In genomic region chr1:180904039-180904814, GRCm38 (mm10) we compare ENCODE assay signal across 8 mouse cellular contexts. TPM values are rescaled to one million over a fixed set of nuclear protein-coding genes. Genes with fewer than 3 reads are reported as not detected.
DNase-seq lines count a peak whose midpoint lies in the region; ATAC-seq and TF ChIP-seq lines count a peak whose summit lies in the region.

Gene Pycr2 (plus strand): TSS chr1:180904293.

- H3K4me2 ChIP-seq in forebrain, embryonic 13.5 days, result peak within 1 kb of the TSS; percentile 92
- peak within 1 kb of the TSS; percentile 85 for H3K4me2 ChIP-seq in neural tube, embryonic 15.5 days

- H3K36me3 ChIP-seq in ES-Bruce4 (ENCODE audit: control insufficient read depth, insufficient read depth, low read length, poor library complexity, severe bottlenecking), result peaks cover 22% of the 10 kb centered on the region
- peaks cover 34% of the 10 kb centered on the region for H3K36me3 ChIP-seq in forebrain, embryonic 13.5 days (ENCODE audit: poor library complexity, severe bottlenecking)
- peaks cover 26% of the 10 kb centered on the region for H3K36me3 ChIP-seq in neural tube, embryonic 15.5 days

- no peaks in the 10 kb centered on the region for H3K9me3 ChIP-seq in ES-Bruce4 (replicated peaks; ENCODE audit: control insufficient read depth, insufficient read depth, low read length, poor library complexity, severe bottlenecking)
- H3K9me3 ChIP-seq in forebrain, embryonic 13.5 days (replicated peaks), result no peaks in the 10 kb centered on the region
- no peaks in the 10 kb centered on the region for H3K9me3 ChIP-seq in neural tube, embryonic 15.5 days (replicated peaks)

- ATAC-seq in cerebellum, adult (ENCODE audit: insufficient number of reproducible peaks, low FRiP score, low TSS enrichment), result peak; percentile 98
- ATAC-seq in forebrain, embryonic 13.5 days, result peak; percentile 99
- peak; percentile 99 for ATAC-seq in neural tube, embryonic 15.5 days (ENCODE audit: low FRiP score)

- no peaks in the 10 kb centered on the region for H3K27me3 ChIP-seq in ES-Bruce4 (ENCODE audit: control insufficient read depth, insufficient read depth, low read length, poor library complexity, severe bottlenecking)
- no peaks in the 10 kb centered on the region for H3K27me3 ChIP-seq in forebrain, embryonic 13.5 days
- no peaks in the 10 kb centered on the region for H3K27me3 ChIP-seq in neural tube, embryonic 15.5 days (replicated peaks)

- under 1% methylated on average over 52 of the region's 52 CpGs for WGBS in forebrain, embryonic 13.5 days
- under 1% methylated on average over 52 of the region's 52 CpGs for WGBS in neural tube, embryonic 15.5 days

- peak within 1 kb of the TSS; percentile 96 for H3K4me3 ChIP-seq in ES-Bruce4 (ENCODE audit: low read depth, low read length)
- peak within 1 kb of the TSS; percentile 88 for H3K4me3 ChIP-seq in forebrain, embryonic 13.5 days
- H3K4me3 ChIP-seq in neural tube, embryonic 15.5 days (replicated peaks), result peak within 1 kb of the TSS; percentile 98

- peak; percentile 28 for TF ChIP-seq POLR2A in ES-Bruce4 (IDR thresholded peaks at IDR 0.05; ENCODE audit: insufficient read depth, low read length)

- intact Hi-C loops in heart, postnatal 10 days (cut with DNase I), result loop anchor here (2.0 to 5.0 kb wide), 2 partner anchors 39 to 133 kb away; partner anchors contain the start of gene Tmem63a

- no peak for TF ChIP-seq CTCF in ES-Bruce4 (IDR thresholded peaks at IDR 0.05; ENCODE audit: low read depth, low read length)

- peaks cover 4% of the 10 kb centered on the region for H3K4me1 ChIP-seq in ES-Bruce4 (ENCODE audit: control insufficient read depth, insufficient read depth, low read length)
- peaks cover 26% of the 10 kb centered on the region for H3K4me1 ChIP-seq in forebrain, embryonic 13.5 days
- peaks cover 24% of the 10 kb centered on the region for H3K4me1 ChIP-seq in neural tube, embryonic 15.5 days

- TF ChIP-seq EP300 in ES-Bruce4 (IDR thresholded peaks at IDR 0.05; ENCODE audit: insufficient read depth, low read depth, low read length), result no peak

- DNase-seq in heart, postnatal 10 days, result peak; percentile 95 to 96
- DNase-seq in layer of hippocampus, adult 11-12 months (ENCODE audit: low spot score), result peak; percentile 95
- DNase-seq in lung, adult 18-20 months, result peak; percentile 94
- DNase-seq in testis, postnatal 14 days (ENCODE audit: low spot score), result peak; percentile 92

- H3K27ac ChIP-seq in ES-Bruce4 (ENCODE audit: insufficient read depth, low read length), result peak within 1 kb of the TSS; percentile 89
- peak within 1 kb of the TSS; percentile 78 for H3K27ac ChIP-seq in forebrain, embryonic 13.5 days
- H3K27ac ChIP-seq in neural tube, embryonic 15.5 days (replicated peaks), result peak within 1 kb of the TSS; percentile 91

- peak within 1 kb of the TSS; percentile 85 for H3K9ac ChIP-seq in ES-Bruce4 (ENCODE audit: low read depth, poor library complexity, severe bottlenecking)
- peak within 1 kb of the TSS; percentile 95 for H3K9ac ChIP-seq in forebrain, embryonic 13.5 days
- peak within 1 kb of the TSS; percentile 98 for H3K9ac ChIP-seq in neural tube, embryonic 15.5 days (replicated peaks)

RNA-seq across cellular contexts. Expression of gene Pycr2, which starts in this region (rescaled TPM):
- polyA plus RNA-seq in ES-Bruce4 (2011; ENCODE audit: insufficient read depth, insufficient read length, low read depth, missing spikeins), result 97.4 and 109 TPM in 2 replicates
- polyA plus RNA-seq in forebrain, embryonic 13.5 days (2015; fragmentation: Nextera tagmentation; extraction: Ambion mirVana), result 90.6 and 101 TPM in 2 replicates
- total RNA-seq in heart, postnatal 10 days (2021), result 10 to 100 TPM; 16.7 to 17.4 TPM
- 73.7 and 80.6 TPM in 2 replicates for polyA plus RNA-seq in neural tube, embryonic 15.5 days (2015; fragmentation: Nextera tagmentation; extraction: Ambion mirVana)

Comparison
In these comparisons a context has a peak if more than half of its experiments do, and no peak if none do; other contexts are left out.
1. Peak in every context shown above with its lines: DNase-seq, ATAC-seq, H3K4me3 ChIP-seq and H3K27ac ChIP-seq.